Mouse (Mus musculus) kidney, postnatal 0 days (tissue): ENCODE results near the gene Grin2d. TPM values are rescaled to one million over a fixed set of nuclear protein-coding genes. Genes with fewer than 3 reads are reported as not detected.

ENCODE experiments used
- ATAC-seq: fragments of 200-750 bp; cut with Nextera tagmentation; replicated peaks from 2 replicates; pipeline ENCODE4 v1.8.0; 2017; ENCODE audit warnings: low read depth, moderate number of reproducible peaks, moderate TSS enrichment, moderate library complexity; ENCODE audit not compliant: low FRiP score
- DNase-seq: peaks from one replicate; pipeline ENCODE4 v3.0.0-alpha.2; 2016; ENCODE audit warnings: low spot score
- H3K27ac ChIP-seq: fragments of 300-500 bp; sonication (generic); 2 replicates; pipeline ENCODE4 v1.5.1; 2014; ENCODE audit warnings: mild to moderate bottlenecking
- H3K27me3 ChIP-seq: fragments of 300-500 bp; sonication (generic); 2 replicates; pipeline ENCODE4 v1.6.1; 2014; ENCODE audit warnings: low read length, mixed read lengths; ENCODE audit not compliant: insufficient read depth
- H3K36me3 ChIP-seq: fragments of 300-500 bp; sonication (generic); 2 replicates; pipeline ENCODE4 v1.6.1; 2014; ENCODE audit warnings: low read length, mixed read lengths; ENCODE audit not compliant: insufficient read depth
- H3K4me1 ChIP-seq: fragments of 300-500 bp; sonication (generic); replicated peaks from 2 replicates; pipeline ENCODE4 v1.6.1; 2014; ENCODE audit warnings: antibody characterized with exemption, low read length, mixed read lengths; ENCODE audit not compliant: insufficient read depth
- H3K4me2 ChIP-seq: fragments of 300-500 bp; sonication (generic); 2 replicates; pipeline ENCODE4 v1.6.1; 2014; ENCODE audit warnings: mild to moderate bottlenecking, low read length, moderate library complexity, mixed read lengths
- H3K4me3 ChIP-seq: fragments of 300-500 bp; sonication (generic); replicated peaks from 2 replicates; pipeline ENCODE4 v1.5.1; 2014; ENCODE audit warnings: low read depth, low read length
- H3K9ac ChIP-seq: fragments of 300-500 bp; sonication (generic); 2 replicates; pipeline ENCODE4 v1.6.1; 2014; ENCODE audit warnings: low read depth, low read length
- H3K9me3 ChIP-seq: fragments of 300-500 bp; sonication (generic); replicated peaks from 2 replicates; pipeline ENCODE4 v1.6.1; 2016; ENCODE audit warnings: low read length, inconsistent platforms, mixed read lengths
- CTCF ChIP-seq: IDR thresholded peaks from 2 replicates; pipeline ENCODE4 v1.5.1; 2016; ENCODE audit warnings: antibody characterized with exemption, low read depth, mild to moderate bottlenecking, moderate library complexity
- WGBS: fragments of 180-500 bp; shearing (Covaris S2); extraction: QIAGEN DNeasy Blood & Tissue Kit; methylation state at CpG from one replicate; pipeline ENCODE4 v1.1.7; 2014; 5-methylcytosine and 5-hydroxymethylcytosine counted together
- polyA plus RNA-seq: library from polyadenylated mRNA; unstranded; fragments of >200 nt; fragmentation: Nextera tagmentation; extraction: Ambion mirVana; gene quantifications from 2 replicates; pipeline ENCODE4 v1.2.1, GENCODE M21; 2015

Gene Grin2d
- polyA plus RNA-seq, 1 experiment from 2014 or later = 0.32 TPM

DNA sequence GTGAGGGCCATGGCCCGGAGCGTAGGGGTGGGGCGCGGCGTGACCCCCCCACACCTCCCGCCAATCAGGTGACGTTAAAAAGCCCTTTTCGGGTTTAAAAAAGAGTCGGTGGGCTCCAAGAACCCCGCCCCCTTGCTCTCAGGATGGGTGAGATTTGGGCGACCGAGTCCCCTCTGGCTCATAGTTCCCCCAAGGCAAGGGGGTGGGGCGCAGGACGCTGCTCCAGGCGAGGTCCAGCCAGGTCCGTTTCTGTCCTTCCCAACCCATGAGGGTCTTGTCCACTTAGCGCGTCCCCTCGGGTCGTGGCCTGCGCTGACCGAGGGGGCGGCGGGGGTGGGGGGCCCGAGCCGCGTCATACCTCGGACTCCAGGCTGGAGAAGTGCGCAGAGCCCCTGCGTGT is 45.8 kb downstream of the Grin2d start:
- no peak overlapping the region for H3K27ac ChIP-seq
- H3K36me3 ChIP-seq = peaks cover 13% of the 10 kb centered on the region
- DNase-seq (no peak), ATAC-seq (no peak)
- H3K4me1 ChIP-seq = peaks cover 20% of the 10 kb centered on the region
- H3K4me3 ChIP-seq = peak overlapping the region; percentile 29
- H3K9ac ChIP-seq = no peak overlapping the region
- no peaks in the 10 kb centered on the region for H3K9me3 ChIP-seq
- H3K4me2 ChIP-seq = peak overlapping the region; percentile 55
- peaks cover 33% of the 10 kb centered on the region for H3K27me3 ChIP-seq
- TF ChIP-seq CTCF = no peak
- 11% methylated on average over 30 of the region's 30 CpGs for WGBS

DNA sequence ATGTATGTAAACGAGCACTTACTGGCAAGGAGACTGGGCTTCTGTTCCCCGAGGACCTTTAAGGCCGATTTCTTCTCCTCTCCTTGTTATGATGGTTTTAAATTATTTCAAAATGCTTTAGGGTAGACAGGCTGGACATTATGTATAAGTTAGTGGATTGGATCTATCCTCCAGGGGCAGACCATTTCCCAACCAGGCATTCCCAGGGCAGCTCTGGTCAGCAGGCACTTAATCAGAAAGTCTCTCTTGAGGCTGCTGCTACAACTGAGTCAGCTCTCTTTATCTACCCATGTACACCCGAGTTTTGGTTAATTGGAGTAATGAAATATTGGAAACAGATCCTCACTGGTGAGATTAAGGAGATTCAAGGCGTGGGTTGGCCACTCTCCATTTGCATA is 47.1 kb downstream of the Grin2d start:
- no peak overlapping the region for H3K9ac ChIP-seq
- peaks cover 33% of the 10 kb centered on the region for H3K27me3 ChIP-seq
- H3K4me1 ChIP-seq = peaks cover 20% of the 10 kb centered on the region
- DNase-seq = no peak
- H3K4me2 ChIP-seq = peak overlapping the region; percentile 85
- H3K4me3 ChIP-seq = peak overlapping the region; percentile 76
- ATAC-seq = no peak
- no peak overlapping the region; the same call in 1 of the 2 replicates for H3K27ac ChIP-seq
- peaks cover 24% of the 10 kb centered on the region for H3K36me3 ChIP-seq
- no peak for TF ChIP-seq CTCF
- 18% methylated on average over 5 of the region's 5 CpGs for WGBS
- no peaks in the 10 kb centered on the region for H3K9me3 ChIP-seq

DNA sequence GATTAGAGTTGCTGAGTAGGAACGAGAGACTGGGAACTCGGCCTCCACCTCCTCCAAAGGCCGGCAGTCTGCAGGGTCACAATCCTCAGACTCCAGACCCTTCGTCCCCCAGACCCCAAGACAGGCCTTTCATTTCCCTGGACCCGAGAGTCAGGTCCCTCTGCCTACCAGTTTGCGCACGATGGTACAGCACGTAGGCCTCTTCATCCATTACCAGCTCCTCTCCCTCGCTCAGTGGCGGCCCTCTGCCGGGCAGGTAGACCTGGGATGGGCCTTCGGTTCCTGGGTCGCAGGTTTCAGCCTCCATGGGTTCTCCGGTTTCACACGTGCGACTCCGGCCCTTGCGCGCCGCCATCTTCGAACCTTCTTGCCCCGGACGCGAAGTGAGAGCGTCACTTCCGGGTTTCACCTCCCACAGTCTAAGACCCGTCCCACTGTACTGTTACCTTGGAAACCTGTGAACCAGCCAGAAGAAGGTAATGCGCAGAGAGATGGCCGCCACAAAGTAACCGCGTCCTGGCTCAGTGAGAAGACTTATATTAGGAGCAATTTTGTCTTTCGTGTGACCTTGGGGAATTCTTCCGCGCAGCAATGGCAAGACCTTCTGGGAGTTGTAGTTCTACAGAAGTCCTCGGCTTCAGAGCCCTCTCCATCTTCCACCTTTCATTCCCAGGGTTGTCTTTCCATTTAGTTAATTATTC is 47.6 kb downstream of the Grin2d start, which contains the start of gene Grwd1:
Gene Grwd1 (minus strand): TSS at position 518 of the 701 bp plus-strand sequence.
- peak within 1 kb of the TSS; percentile 85 for H3K4me2 ChIP-seq
- peak within 1 kb of the TSS; percentile 43; the same call in 1 of the 2 replicates for H3K27ac ChIP-seq
- H3K36me3 ChIP-seq = peaks cover 27% of the 10 kb centered on the region
- WGBS = under 1% methylated on average over 35 of the region's 35 CpGs
- peak within 1 kb of the TSS; percentile 66 for H3K9ac ChIP-seq
- H3K4me1 ChIP-seq = peaks cover 20% of the 10 kb centered on the region
- no peak for TF ChIP-seq CTCF
- H3K4me3 ChIP-seq = peak within 1 kb of the TSS; percentile 76
- peak; percentile 89 for ATAC-seq
- peaks cover 33% of the 10 kb centered on the region for H3K27me3 ChIP-seq
- no peaks in the 10 kb centered on the region for H3K9me3 ChIP-seq
- peak; percentile 95 for DNase-seq

DNA sequence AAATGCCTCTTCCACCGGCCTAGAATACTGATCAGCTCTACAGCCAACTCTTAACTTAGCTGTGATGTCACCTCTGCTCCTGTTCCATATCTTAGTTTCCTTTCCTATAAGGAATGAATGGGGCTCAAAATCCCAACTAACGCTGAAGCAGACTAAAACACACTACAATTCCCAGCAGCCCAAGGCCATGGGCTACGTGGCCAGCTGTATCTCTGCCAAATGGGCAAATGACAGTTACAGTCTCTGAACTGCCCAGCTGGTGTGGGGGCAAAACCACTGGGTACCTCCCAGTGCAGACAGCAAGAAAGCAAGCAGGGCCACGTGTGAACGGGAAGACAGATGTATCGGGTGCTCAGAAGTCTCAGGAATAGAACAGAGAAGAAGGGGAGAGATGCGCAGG is 51.5 kb downstream of the Grin2d start:
- TF ChIP-seq CTCF = no peak
- H3K36me3 ChIP-seq = peaks cover 32% of the 10 kb centered on the region

DNA sequence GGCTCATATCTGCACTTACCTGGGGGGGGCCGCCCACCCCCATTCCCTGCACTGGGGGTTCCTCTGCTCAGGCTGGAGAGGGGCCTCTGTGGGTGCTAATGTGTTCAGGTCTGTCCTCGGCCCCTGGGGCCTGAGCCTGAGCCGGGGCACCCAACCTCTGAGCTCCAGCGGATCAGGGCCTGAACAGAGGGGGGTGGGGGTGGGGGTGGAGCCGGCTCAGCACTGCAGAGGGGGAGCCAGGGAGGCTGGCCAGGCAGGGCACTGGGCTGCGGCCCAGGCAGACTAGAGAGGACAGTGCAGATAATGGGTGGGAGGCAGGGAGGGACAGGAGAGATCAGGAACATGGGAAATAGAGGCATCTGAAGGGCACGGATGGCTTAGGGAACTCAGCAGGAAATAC is 53.6 kb downstream of the Grin2d start, which contains the start of gene Kcnj14:
Gene Kcnj14 (minus strand): TSS at position 185 of the 400 bp plus-strand sequence.
- WGBS = 74% methylated on average over 7 of the region's 7 CpGs
- DNase-seq (no peak), ATAC-seq (no peak)
- Histone ChIP-seq H3K4me3 (no peak within 1 kb of the TSS), H3K27ac (no peak within 1 kb of the TSS), H3K9me3 (no peaks in the 10 kb centered on the region), H3K4me2 (no peak within 1 kb of the TSS), H3K36me3 (peaks cover 32% of the 10 kb centered on the region), H3K27me3 (no peaks in the 10 kb centered on the region), H3K9ac (no peak within 1 kb of the TSS), H3K4me1 (peaks cover under 1% of the 10 kb centered on the region; the same call in 1 of the 2 replicates)
- no peak for TF ChIP-seq CTCF

More for the DNA sequence above, 51.5 kb downstream of the Grin2d start:
- Histone ChIP-seq H3K4me3 (no peak overlapping the region), H3K27ac (no peak overlapping the region), H3K4me2 (no peak overlapping the region), H3K4me1 (peaks cover 6% of the 10 kb centered on the region), H3K9ac (no peak overlapping the region), H3K9me3 (no peaks in the 10 kb centered on the region), H3K27me3 (no peaks in the 10 kb centered on the region)
- DNase-seq = no peak
- no peak for ATAC-seq
- WGBS = 89% methylated on average over 7 of the region's 7 CpGs

DNA sequence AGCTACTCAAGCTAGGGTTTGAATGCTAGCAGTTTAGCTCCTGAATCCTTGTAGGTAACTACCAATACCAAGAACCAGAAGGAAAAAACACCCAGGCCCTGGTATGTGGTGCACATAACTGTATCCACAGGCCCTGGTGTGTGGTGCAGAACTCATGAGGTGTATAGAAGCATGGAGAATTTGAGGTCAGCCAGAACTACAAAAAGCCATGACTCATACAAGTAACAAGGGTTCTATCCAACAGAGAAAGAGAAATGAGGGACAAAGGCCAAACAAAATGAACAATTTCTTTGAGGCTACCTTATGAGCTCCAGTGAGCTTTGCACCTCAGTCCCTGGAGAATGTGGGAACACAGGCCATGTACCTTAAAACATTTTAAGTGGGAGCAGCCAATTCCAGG is 57.3 kb downstream of the Grin2d start:
- Histone ChIP-seq H3K4me2 (no peak overlapping the region), H3K27me3 (no peaks in the 10 kb centered on the region), H3K4me1 (no peaks in the 10 kb centered on the region), H3K27ac (no peak overlapping the region), H3K4me3 (no peak overlapping the region), H3K36me3 (peaks cover 8% of the 10 kb centered on the region), H3K9me3 (no peaks in the 10 kb centered on the region), H3K9ac (no peak overlapping the region)
- TF ChIP-seq CTCF = no peak
- ATAC-seq (no peak), DNase-seq (no peak)
